Mouse (Mus musculus): ENCODE data around the gene Adcy6. TPM values are rescaled to one million over a fixed set of nuclear protein-coding genes. Genes with fewer than 3 reads are reported as not detected.
"Not testable (repeated sequence)": the region's sequence is repeated elsewhere in the genome, so short reads cannot be mapped to it uniquely, and the experiment has no call there.

The Adcy6 gene
- polyA plus RNA-seq, 1 experiment from 2014 or later, result 9.5 TPM

DNA sequence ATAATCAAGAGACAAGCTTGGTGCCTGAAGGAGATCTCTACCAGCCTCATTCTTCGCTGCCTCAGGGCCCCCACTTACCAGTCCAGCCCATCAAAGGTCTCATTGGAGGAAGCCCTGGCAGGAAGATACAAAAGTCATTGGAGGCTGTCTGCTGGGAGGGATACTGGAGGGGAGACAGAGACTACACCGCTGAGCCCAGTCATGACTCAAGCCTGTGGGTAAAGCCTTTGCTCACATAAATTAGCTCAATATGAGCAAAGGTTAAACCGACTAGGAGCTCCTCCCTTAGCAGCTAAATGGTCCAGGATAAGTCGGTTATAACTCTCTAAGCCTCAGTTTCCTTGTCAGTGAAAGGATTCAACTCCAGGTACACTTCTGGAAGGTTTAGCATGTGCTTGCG, 14.8 kb downstream of the Adcy6 start:
- no peak overlapping the region for H3K9ac ChIP-seq (ENCODE audit: low read length)
- peaks cover 55% of the 10 kb centered on the region for H3K36me3 ChIP-seq (ENCODE audit: control insufficient read depth, insufficient read depth, low read length)
- H3K4me2 ChIP-seq (replicated peaks; ENCODE audit: low read depth), result no peak overlapping the region
- 84% methylated on average over 5 of the region's 5 CpGs for WGBS
- no peak overlapping the region for H3K27ac ChIP-seq (replicated peaks)
- TF ChIP-seq CTCF (IDR thresholded peaks at IDR 0.05; ENCODE audit: low read depth), result no peak
- TF ChIP-seq EP300 (optimal IDR thresholded peaks at IDR 0.05), result no peak
- no peak overlapping the region for H3K4me3 ChIP-seq (ENCODE audit: low read depth, low read length)
- ATAC-seq (ENCODE audit: low FRiP score, low TSS enrichment), result 0 out of 2 replicates have a peak, but pooled peaks have one; percentile 18
- no peaks in the 10 kb centered on the region for H3K27me3 ChIP-seq (ENCODE audit: control insufficient read depth, insufficient read depth, low read length)
- H3K4me1 ChIP-seq (replicated peaks; ENCODE audit: control insufficient read depth, insufficient read depth), result no peaks in the 10 kb centered on the region
- no peak for DNase-seq (ENCODE audit: low spot score)
- no peaks in the 10 kb centered on the region for H3K9me3 ChIP-seq (ENCODE audit: control insufficient read depth, low read length)

DNA sequence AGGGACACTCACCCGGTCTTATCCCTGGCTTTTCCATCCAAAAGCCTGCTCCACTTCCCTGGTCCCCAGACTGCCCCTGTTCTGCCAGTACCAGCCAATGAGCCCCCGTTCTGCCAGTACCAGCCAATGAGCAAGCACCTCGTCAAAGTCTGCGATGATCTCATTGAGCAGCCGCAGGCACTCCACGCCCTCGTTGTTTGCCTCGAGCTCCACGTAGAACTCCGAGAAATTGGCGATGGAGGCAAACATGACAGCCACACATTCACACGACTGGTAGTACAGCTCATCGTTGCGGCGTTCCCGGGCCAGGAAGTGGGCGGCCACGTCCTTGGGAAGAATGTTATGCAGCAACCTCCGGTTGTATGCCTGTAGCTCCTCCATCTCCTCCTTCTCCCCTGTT, 15.7 kb downstream of the Adcy6 start:
- DNase-seq (ENCODE audit: low spot score) (no peak), ATAC-seq (ENCODE audit: low FRiP score, low TSS enrichment) (peak; percentile 33)
- Histone ChIP-seq H3K4me3 (ENCODE audit: low read depth, low read length) (no peak overlapping the region), H3K4me2 (replicated peaks; ENCODE audit: low read depth) (no peak overlapping the region), H3K27me3 (ENCODE audit: control insufficient read depth, insufficient read depth, low read length) (no peaks in the 10 kb centered on the region), H3K4me1 (replicated peaks; ENCODE audit: control insufficient read depth, insufficient read depth) (no peaks in the 10 kb centered on the region), H3K9ac (ENCODE audit: low read length) (no peak overlapping the region), H3K36me3 (ENCODE audit: control insufficient read depth, insufficient read depth, low read length) (peaks cover 52% of the 10 kb centered on the region), H3K9me3 (ENCODE audit: control insufficient read depth, low read length) (no peaks in the 10 kb centered on the region), H3K27ac (replicated peaks) (no peak overlapping the region)
- TF ChIP-seq CTCF (IDR thresholded peaks at IDR 0.05; ENCODE audit: low read depth) (no peak), EP300 (optimal IDR thresholded peaks at IDR 0.05) (no peak)
- 75% methylated on average over 19 of the region's 19 CpGs for WGBS

DNA sequence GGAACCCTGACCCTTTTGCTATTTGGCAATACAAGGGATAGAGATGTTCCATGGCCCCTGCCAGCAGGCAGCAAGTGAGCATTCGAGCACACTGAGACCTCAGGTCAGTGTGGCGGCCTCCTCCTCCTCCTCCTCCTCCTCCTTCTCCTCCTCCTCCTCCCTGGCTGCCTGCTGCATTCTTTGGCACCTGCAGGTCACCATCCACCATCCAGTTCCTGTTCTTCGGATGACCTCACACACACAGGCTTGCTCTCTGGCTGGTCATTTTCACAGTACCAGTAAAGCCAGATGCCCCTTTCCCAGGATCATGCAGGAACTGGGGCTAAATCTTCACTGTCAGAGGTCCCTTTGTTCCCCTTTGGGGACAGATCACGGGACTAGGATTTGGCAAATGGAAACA, 18.5 kb downstream of the Adcy6 start:
- H3K27me3 ChIP-seq (ENCODE audit: control insufficient read depth, insufficient read depth, low read length), result no peaks in the 10 kb centered on the region
- no peak overlapping the region for H3K9ac ChIP-seq (ENCODE audit: low read length)
- DNase-seq (ENCODE audit: low spot score), result no peak
- no peak for TF ChIP-seq CTCF (IDR thresholded peaks at IDR 0.05; ENCODE audit: low read depth)
- no peak for TF ChIP-seq EP300 (optimal IDR thresholded peaks at IDR 0.05)
- no peak overlapping the region for H3K27ac ChIP-seq (replicated peaks)
- peaks cover 38% of the 10 kb centered on the region for H3K36me3 ChIP-seq (ENCODE audit: control insufficient read depth, insufficient read depth, low read length)
- H3K4me1 ChIP-seq (replicated peaks; ENCODE audit: control insufficient read depth, insufficient read depth), result no peaks in the 10 kb centered on the region
- no peak overlapping the region for H3K4me3 ChIP-seq (ENCODE audit: low read depth, low read length)
- ATAC-seq (ENCODE audit: low FRiP score, low TSS enrichment), result no peak
- H3K9me3 ChIP-seq (ENCODE audit: control insufficient read depth, low read length), result no peaks in the 10 kb centered on the region
- no peak overlapping the region for H3K4me2 ChIP-seq (replicated peaks; ENCODE audit: low read depth)
- WGBS, result 74% methylated on average over 4 of the region's 4 CpGs

DNA sequence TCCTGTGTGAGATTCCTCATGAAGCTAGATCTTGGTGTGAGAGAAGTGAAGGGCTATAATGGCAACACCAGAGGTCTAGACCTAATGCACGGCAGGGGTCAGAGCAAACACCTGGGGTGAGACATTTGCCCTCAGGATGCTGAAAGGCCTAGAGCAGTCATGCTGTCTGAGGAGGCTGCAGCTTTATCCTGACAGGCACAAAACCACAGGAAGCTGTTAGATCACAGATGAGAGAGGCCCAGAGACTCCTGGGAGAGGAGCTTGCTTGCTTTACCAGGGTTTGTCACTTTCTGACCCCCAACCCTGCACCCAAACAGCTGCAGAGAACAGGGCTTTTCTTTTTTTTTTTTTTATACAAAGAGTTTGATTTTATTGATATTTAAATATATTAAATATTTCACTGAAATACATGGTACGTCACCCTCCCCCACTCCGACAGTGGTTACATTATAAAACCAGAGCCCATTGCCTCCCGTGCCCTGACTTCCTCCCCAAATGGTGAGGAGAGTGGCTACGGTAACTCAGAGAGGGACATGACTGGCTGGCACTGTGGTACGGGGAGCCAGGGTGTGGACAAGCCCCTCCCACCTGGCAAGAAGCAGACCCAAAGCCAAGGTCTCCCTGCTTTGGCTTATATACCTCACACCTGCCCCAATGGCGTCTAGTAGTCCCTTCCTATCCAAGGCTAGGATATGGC, 20.1 kb downstream of the Adcy6 start:
- ATAC-seq (ENCODE audit: low FRiP score, low TSS enrichment) (no peak), DNase-seq (ENCODE audit: low spot score) (no peak)
- peaks cover 29% of the 10 kb centered on the region for H3K36me3 ChIP-seq (ENCODE audit: control insufficient read depth, insufficient read depth, low read length)
- H3K9ac ChIP-seq (ENCODE audit: low read length), result no peak overlapping the region
- H3K27me3 ChIP-seq (ENCODE audit: control insufficient read depth, insufficient read depth, low read length), result no peaks in the 10 kb centered on the region
- H3K4me2 ChIP-seq (replicated peaks; ENCODE audit: low read depth), result no peak overlapping the region
- no peaks in the 10 kb centered on the region for H3K4me1 ChIP-seq (replicated peaks; ENCODE audit: control insufficient read depth, insufficient read depth)
- 62% methylated on average over 7 of the region's 7 CpGs for WGBS
- no peak overlapping the region for H3K27ac ChIP-seq (replicated peaks)
- TF ChIP-seq CTCF (IDR thresholded peaks at IDR 0.05; ENCODE audit: low read depth) (no peak), EP300 (optimal IDR thresholded peaks at IDR 0.05) (no peak)
- no peaks in the 10 kb centered on the region for H3K9me3 ChIP-seq (ENCODE audit: control insufficient read depth, low read length)
- H3K4me3 ChIP-seq (ENCODE audit: low read depth, low read length), result no peak overlapping the region

DNA sequence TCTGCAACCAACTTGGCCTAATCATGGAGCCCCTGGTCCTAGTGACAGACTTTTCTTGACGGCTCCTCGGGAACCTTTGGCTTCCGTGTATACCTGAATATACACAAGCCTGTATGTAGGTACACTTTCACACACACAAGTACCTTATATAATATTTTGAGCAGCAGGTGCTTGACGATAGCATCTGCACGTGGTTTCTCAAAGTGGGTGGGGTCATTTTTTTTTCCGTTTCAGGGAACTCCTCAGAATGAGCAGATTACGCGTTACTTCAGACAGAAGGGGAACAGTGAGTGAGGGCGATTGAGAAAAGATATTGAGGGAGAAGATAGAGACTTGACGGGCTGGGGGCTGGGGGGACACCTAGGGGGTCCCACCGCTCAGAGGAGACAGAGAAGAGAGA, 22.1 kb downstream of the Adcy6 start:
- no peak for ATAC-seq (ENCODE audit: low FRiP score, low TSS enrichment)
- Histone ChIP-seq H3K27ac (replicated peaks) (no peak overlapping the region), H3K36me3 (ENCODE audit: control insufficient read depth, insufficient read depth, low read length) (peaks cover 15% of the 10 kb centered on the region), H3K27me3 (ENCODE audit: control insufficient read depth, insufficient read depth, low read length) (no peaks in the 10 kb centered on the region), H3K4me3 (ENCODE audit: low read depth, low read length) (no peak overlapping the region), H3K4me1 (replicated peaks; ENCODE audit: control insufficient read depth, insufficient read depth) (no peaks in the 10 kb centered on the region), H3K4me2 (replicated peaks; ENCODE audit: low read depth) (no peak overlapping the region), H3K9ac (ENCODE audit: low read length) (no peak overlapping the region), H3K9me3 (ENCODE audit: control insufficient read depth, low read length) (no peaks in the 10 kb centered on the region)
- no peak for DNase-seq (ENCODE audit: low spot score)
- TF ChIP-seq EP300 (optimal IDR thresholded peaks at IDR 0.05) (no peak), CTCF (IDR thresholded peaks at IDR 0.05; ENCODE audit: low read depth) (no peak)
- 81% methylated on average over 11 of the region's 11 CpGs for WGBS

DNA sequence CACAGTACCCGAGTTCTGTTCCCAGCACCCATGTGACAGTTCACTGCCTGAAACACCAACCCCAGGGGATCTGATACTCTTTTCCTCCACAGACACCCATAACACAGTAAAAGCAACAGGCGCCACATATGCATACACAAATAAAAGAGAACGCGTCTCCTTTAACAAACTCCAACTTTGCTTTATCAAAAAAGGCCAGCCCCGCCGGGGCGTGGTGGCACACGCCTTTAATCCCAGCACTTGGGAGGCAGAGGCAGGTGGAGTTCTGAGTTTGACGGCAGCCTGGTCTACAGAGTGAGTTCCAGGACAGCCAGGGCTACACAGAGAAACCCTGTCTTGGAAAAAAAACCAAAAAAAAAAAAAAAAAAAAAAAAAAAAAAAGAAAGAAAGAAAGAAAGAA, 23.7 kb downstream of the Adcy6 start:
- not testable (repeated sequence) for H3K27me3 ChIP-seq (ENCODE audit: control insufficient read depth, insufficient read depth, low read length); H3K36me3 ChIP-seq (ENCODE audit: control insufficient read depth, insufficient read depth, low read length); H3K4me2 ChIP-seq (replicated peaks; ENCODE audit: low read depth); H3K4me1 ChIP-seq (replicated peaks; ENCODE audit: control insufficient read depth, insufficient read depth); ATAC-seq (ENCODE audit: low FRiP score, low TSS enrichment); H3K4me3 ChIP-seq (ENCODE audit: low read depth, low read length); H3K9me3 ChIP-seq (ENCODE audit: control insufficient read depth, low read length); H3K9ac ChIP-seq (ENCODE audit: low read length)
- 0 out of 2 replicates have a peak overlapping the region, but pooled peaks have one; percentile 35 for H3K27ac ChIP-seq (replicated peaks)
- 64% methylated on average over 9 of the region's 9 CpGs for WGBS
- DNase-seq (ENCODE audit: low spot score), result peak; percentile 45
